Mouse (Mus musculus) urinary bladder, postnatal 36 days (tissue): Measurements from ENCODE around the gene Syt1.
A peak's percentile ranks its signal among the peaks of the same experiment; 100 is the strongest.

Source experiments
- DNase-seq, 2 experiments: peaks; one replicate each; pipeline ENCODE4 v3.0.0; 2022; ENCODE audit warnings: low spot score in 2 of 2, mixed read lengths in 1 of 2

The Syt1 gene

DNA sequence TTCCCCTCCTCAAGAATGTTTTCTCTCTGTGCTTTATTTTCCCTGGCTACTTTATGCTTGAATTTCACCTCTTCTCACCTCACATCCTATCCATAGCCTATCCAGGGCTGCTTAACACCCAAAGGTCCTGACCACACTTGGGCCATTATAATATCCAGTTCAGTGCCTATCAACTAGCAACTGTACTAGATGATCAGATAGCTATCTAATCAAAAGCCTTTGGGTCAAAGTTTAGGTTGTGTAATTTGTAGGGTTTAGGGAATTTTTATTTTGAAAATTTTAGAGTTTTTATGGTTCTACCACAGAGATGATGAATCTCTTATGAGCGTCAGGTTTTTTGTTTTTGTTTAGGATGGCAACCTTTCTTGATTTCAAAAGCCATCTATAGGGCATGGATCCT, 125.0 kb downstream of the Syt1 start:
- DNase-seq: no peak

DNA sequence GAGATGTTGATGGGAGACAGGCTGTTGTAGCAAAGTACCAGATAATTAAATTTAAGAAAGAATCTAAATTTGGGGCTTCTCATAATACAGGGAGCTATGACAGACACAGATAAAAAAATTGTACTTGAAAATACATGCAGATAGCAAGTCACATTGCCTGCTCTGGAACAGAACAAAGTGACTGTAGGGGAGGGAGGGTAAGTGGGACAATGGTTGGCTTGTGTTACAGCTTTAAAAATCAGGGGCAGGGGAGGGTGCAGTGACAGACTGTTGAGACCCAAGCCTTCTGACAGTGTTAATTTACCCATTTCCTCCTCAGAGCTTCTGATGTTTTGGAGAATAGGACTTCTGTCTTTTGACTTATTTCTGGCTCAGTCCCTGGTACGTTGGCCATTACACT, 126.3 kb downstream of the Syt1 start:
- DNase-seq: no peak

DNA sequence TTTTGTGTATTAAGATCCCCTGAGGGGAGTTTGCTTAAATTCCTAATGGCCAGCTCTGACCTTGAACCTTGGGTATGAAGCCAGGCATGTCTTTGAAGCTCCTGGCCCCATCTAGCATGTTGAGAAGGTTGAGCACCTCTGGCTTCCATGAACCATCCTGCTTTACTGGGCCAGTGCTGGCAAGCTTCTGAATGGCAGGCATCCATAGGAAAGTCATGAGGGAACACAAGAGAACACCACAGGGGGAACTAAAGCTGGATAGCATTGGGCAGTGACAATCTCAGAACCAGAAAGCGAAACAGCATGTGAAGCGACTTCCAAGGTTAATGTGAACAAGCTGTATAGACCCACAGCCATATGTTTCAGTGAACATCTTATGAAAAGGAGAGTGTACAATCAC, 130.4 kb downstream of the Syt1 start:
- DNase-seq: no peak

DNA sequence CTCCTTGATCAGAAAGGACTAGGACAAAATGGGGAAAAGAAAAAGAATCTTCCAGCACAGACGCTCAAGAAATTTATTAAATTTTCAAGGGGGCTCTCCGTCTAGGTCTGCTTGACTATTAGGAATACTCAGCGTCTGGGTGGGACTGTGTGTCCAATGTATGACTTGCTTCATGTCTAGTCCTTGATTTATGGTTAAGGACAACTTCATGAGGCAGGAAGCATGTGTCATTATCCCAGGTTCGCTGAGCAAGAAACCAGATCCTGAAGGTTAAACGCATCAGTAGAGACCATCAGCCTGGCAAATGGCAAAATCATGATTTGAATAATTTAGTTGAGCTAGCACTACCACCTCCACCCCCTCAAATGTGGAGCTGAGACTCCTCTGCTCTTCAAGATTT, 135.1 kb downstream of the Syt1 start:
- DNase-seq: no peak

DNA sequence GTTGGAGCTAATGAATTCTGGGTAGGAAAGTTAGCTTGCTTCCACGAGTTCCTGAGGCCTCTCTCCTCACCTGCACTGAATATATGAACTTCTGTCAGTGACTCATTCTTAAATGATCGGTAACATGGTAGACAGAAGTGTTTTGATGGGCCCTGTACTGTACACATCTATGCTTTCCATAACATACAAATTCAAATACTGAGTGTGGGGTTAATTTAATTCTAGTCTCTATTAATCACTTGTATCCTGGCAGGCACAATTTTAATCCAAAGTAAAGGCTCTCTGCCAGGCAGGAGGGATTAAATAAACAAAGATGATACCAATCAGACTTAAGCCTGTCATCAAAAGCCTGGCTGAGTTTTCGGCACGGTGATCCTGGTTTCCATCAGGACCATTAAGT, 136.1 kb downstream of the Syt1 start:
- DNase-seq: no peak

DNA sequence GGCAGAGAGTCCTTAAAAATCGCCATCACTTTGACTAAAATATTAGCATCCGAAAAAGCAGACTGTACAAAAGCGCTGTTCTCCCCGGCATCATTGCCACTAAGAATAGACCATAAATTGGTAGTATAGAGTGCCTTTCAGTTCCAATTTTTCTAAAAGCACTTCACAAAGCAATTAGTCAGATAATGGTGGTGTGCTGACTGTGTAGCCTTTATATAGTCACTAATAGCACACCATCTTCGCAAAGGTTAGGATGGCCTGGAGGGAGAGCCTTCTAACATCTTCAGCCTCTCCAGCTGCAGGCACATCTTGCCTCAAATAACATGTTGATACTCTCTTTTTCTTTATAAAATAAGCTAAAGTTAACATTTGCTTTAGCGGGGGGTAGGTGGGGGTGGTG, 138.4 kb downstream of the Syt1 start:
- DNase-seq: no peak

DNA sequence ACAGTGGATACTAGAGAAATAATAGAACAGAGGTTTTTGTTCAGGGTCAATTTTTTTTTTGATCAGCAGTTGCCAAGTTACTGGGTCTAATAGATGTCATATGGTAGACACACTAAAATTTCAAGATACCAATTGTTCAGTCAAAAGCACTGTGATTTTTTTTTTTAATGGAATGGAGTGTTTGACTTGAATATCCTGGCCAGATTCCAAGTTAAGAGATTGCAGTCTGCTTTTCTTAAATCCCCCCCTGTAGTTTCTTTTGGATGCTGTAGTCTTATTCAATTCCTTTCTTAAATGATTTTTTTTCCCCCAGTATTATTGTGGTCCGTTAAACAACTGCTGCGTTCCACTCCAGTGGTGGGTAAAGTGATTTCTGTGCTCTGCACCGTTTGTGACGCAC, 140.2 kb downstream of the Syt1 start:
- no peak for DNase-seq

DNA sequence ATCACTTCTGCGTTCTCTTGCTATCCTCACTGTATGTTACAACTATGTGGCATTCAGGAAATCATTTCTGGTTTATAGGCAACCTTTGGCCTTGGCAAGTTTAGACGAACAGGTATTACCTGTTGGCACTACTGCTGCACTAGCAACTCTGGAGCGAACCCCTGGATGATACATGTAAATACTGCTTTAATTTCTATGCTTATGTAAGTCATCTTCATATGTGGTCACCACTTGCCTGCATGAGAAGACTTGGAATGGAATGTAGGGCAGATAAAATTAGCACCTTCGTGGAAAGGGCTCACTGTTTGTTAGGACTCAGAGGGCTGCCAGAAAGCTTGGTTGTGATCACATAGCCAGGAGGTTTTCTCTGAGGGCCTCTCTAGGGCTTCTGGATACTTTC, 142.6 kb downstream of the Syt1 start:
- no peak for DNase-seq

DNA sequence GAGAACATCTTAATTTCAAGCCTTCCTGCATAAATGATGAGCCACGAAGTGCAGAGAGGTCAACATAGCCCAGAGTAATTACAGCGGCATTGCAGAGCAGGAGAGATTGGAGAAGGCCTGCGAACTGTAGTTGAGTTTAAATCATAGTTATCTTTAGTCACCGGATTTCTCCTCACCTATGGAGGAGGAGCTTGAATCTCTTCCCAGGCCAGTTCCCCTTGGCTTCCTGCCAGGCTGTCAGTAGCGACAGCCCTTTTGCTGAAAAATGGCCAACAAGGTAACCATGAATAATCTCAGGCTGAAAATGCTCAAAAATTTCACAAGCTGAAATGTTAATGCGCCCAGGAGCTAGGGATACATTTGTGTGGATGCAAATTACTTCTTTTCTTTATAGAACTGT, 143.6 kb downstream of the Syt1 start:
- DNase-seq: peak in 1 of 2 experiments; percentile 2

DNA sequence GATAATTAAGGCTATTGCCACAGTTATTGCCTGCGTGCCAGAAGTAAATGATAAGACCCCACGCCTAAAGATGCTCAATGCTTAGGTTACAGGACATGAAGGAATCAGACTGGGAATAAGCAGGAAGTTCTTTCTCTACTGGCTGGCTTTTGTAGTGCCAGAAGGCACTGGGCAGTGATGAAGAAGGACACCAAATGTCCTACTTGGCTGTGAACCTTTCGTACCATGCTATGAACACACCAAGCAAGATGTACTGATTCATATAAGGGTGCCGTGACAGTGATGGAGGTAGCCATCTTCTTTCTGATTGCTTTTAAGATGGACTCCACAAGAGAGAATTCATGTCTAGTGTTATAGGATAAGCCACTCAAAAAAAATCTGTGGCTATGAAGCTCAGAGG, 145.2 kb downstream of the Syt1 start:
- DNase-seq: no peak

DNA sequence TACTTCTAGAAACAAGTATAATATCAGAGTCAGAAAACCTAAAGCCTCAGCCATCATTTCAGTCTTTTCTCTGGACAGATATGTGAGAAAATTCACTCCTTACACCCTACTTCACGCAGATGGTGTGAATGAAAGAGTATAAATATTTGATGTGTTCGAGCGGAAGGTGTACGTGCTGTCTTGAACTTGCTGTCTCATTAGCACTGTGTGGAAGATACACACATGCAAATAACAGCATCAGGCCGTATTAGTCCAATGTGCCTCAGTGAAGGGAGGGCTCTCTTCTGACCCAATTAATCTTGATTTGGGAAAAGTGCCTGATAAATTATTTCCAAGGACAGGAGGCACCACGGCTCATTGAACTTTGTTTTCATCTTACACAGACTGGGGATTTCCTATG, 154.8 kb downstream of the Syt1 start:
- no peak for DNase-seq

DNA sequence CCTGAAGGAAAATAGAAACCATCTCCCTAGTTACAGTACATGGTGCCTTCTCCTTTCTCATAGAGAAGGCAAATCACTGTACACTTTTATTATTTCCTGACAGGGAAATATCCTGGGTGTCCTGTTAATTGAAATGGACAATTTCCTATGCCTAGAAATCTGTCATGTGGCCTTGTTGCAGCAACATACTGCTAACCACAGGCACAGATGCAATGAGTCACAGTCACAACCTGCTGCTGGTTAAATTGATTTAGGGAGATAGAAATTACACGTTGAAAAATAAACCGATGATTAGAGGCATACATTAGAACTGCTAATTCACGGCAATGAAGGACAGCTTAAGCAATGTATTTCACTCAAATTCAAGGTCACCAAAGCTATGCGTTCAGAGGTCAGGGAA, 158.0 kb downstream of the Syt1 start:
- DNase-seq: no peak

DNA sequence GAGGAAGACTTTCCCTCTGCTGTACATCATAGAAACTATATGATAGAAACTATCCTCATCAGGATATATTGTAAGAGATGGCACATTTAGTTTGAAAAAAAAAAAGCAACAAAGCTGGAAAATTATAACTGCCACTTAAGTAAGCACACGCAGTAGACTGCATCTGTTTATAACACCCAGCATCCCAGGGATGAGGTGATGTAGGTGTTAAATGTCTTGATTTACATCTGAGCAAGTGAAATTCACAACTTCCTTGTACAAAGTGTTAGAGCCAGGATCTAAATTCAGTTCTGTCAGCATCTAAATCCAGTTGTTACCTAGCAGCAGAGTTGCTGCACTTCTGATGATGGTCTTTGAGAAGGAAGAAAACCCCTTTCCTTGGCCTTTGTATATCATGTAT, 173.3 kb downstream of the Syt1 start:
- no peak for DNase-seq

DNA sequence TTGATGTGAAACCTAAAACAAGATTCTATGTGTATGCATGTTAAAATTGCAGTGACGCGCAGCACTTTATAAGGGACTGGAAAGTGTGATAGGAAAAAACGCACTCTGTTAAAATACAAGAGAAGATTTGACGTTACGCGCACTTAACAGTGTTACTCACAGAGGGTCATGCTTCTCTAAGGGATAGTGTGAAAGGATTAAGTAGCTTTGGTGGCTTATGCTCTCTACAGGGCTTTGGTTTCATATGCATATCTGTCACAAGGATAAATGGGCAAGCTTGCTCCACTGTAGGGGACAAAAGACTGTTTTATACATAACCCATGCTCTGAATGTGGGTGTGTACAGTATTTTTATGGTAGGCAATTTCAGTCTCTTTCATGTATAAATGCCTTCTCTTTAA, 178.5 kb downstream of the Syt1 start:
- no peak for DNase-seq

DNA sequence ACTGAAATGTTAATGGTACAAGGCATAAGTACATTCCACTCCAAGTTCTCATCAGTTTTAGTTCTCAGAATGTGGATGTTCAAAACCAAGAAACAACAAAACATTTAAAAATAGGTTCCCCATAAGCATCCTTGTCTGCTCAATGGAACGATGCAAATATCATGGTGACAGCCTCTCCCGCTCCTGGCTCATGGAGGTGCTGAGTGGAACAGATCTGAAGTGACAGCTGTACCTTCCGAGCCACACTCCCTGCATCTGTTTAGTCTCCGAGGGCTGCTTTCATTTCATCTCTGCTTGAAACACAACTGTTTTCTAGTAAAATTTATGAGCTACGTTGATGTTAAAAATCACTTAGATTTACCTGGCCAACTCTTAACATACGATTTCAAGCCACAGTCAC, 179.0 kb downstream of the Syt1 start:
- no peak for DNase-seq

DNA sequence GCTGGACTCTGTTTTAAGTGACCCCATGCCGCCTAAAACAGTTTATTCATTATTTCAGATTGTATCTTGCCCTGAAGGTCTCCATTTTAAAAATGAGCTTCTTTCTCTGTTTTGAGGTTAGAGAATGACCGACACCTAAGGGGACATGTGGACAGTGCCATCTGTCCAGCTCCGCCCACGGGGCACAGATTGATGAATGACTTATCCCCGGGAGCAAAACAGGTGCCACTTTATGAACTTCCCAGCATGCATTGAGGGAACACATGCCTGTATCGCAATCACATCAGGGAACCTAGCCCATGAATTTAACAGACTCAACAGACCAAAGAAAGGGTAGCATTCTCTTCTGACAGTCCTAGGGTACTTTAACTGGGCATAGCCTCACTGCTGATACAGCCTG, 188.5 kb downstream of the Syt1 start:
- no peak for DNase-seq

DNA sequence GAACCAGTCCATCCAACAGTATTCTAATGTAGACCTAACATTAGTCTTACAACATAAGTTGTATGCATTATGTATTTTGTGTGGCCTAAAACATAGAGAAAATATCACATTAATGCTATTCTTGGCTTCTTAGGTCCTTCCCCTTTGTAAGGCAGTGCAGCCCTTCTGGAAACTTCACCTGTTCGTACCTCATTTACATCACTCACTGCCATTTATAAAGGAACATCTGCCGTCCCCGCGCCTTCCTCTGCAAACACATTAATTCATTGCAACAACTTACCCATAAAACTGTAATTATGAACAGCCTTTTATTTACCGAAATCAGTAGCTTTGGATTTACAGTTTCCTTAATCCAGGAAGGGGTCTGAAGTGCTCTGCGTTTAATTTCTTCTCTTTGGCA, 195.4 kb downstream of the Syt1 start:
- no peak for DNase-seq

DNA sequence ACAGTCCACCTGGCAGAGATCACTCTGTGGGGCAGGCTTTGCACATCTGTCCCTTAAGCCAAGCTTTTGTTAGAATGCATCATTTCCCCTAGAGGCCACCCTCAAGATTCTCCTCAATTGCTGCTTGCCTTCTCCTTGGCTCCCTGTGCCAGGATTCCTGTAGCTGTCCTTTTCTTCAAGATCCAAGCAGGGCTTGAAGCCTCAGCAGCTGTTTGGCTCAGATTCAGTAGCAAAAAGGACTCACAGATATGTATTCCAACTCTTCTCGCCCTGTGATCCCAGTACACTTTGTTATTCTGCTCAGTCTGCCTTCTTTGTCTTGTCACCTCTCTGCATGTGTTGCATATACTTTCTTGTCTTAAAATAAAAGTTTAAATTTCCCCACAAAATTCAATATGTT, 206.4 kb downstream of the Syt1 start:
- DNase-seq: no peak

DNA sequence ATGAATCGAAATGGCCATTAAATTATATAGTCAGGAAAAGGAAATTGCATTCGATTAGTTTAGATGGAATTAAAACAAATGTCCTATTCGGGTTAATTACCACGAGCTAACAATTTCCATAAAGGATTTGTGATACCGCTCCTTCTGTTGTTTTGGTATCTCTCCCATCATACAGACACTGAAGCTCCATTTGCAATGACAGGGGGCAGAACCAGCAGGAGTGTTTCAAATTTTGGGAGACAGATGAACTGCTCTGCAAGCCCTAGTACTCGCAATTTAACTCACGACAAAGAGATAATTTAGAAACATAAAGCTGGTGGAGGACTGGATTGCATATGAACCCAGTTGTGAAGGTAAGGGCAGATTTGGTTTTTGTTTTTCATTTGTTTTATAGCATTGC, 210.0 kb downstream of the Syt1 start:
- DNase-seq: no peak

DNA sequence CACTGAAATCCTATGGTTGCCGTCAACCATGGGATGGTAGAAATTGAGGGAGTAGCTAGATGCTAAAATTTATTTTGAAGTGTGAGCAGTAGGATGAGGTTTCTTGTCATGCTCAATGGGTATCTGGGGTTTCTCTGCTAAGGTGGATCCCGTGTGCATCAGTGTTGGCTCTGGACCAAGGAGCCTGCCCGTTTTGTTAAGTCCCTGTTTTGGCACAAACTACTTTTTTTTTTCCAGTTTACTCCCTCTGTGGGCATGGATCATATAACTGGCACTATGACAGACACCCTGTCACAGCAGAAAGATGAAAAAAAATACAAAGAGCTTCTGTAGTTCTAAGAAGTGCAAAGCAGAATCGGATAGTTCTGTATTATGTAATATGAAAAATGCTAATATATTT, 212.0 kb downstream of the Syt1 start:
- DNase-seq: no peak

DNA sequence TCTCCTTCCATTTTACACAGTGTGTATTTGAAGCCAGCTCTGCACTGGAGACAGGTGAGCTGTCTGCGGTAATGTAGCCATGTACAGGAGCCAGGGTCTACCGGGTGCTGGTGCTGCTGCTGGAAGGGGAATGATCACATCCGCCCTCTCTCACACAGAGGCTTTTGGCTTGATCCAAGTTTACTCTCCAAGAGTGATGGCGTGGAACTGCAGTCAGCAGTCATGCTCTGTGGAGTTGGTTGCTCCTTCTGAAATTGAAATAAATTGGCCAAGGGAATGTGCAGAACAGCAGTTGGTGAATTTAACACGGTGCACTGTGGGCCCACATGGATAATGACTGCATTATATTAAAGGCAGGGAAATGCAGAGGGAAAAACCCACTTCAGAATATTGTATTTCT, 228.0 kb downstream of the Syt1 start:
- no peak for DNase-seq

DNA sequence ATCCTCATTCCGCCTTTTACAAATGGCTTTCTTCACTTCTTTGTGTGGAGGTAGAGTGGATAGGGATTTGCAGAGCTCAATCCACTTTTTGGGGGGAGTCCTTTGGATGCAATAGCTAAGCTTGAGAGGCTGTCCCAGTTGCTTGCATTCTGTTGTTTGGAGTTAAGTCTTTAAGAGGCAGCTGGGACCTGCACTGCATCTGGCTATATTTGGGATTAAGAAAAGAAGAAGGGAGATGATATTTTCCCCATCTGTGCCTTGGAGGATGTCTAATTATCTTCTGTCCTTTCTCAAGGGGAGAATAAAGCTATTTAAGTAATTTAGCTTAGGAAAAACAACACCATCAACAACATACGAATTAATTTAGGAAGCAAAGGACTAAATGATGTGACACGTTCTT, 230.2 kb downstream of the Syt1 start:
- no peak for DNase-seq

DNA sequence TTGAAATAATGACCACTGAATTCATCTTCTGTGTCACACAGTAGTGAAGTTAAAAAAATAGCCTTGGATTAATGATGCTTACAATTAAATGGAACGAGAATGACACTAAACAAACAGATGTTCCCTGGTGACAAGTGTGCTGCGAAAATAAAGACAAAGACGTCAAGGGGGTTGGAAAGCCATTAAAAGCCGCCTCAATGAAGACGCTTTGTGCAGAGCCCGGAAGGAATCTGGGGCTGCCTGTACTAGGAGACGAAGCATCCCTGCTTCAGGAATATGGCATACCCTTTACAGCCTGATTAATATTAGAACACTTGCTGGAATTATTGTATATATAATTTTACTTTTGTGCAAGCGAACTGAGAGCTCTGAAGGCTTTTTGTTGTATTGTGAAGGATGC, 234.0 kb downstream of the Syt1 start:
- DNase-seq: no peak

DNA sequence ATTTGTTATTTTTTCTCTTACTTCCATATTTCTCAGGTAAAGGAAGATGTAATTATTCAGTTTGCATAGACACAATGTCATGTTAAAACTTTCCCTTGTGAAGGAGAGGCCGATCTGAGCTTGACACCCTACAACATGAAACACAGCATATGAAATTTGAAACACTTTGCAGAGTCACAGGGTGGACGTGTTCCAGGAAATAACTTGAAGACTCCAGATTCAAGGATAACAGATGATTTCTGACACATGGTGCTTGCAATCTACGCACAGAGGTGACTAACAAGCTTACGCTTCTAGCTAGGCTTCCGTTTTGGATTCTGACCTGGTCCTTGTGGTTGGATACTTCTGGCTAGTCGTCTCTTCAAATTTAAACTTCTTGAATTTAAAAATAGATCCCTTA, 239.7 kb downstream of the Syt1 start:
- DNase-seq: no peak

DNA sequence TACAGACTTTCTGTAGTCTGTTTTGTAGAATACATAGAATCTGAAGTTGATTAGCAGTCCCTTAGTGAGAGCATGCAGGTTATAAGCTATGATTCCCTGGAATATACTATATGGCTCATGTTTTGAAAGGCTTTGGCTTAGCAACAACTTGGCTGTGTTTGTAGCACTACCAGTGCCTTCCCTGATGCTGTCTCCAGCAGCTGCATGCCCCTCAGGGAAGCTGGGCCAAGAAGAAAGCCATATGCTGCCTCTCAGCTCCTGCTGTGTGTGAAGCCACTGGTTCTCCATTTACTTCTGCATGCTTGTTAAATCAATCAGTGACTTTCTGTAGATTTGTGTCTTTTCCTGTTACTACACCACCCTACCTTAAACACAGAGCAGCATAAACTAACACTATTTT, 245.2 kb downstream of the Syt1 start:
- no peak for DNase-seq
